Mouse (Mus musculus): ENCODE results near the gene Pnmal1.

The Pnmal1 gene

GRCm38 (mm10) chr7:16924037-16924834 is 35.2 kb upstream of the Pnmal1 start, which contains the start of gene Calm3:
Gene Calm3 (minus strand): TSS chr7:16924114.
- peak; percentile 97 to 100 for DNase-seq (ENCODE audit: low spot score in 2 of 2)

- DNase-seq (ENCODE audit: low spot score in 2 of 2), result no peak
Measured at GRCm38 (mm10) chr7:16928341-16928740, 31.1 kb upstream of the Pnmal1 start.

GRCm38 (mm10) chr7:16930850-16931249 is 28.6 kb upstream of the Pnmal1 start:
- DNase-seq (ENCODE audit: low spot score in 2 of 2), result peak in 1 of 2 experiments; percentile 89

GRCm38 (mm10) chr7:16931968-16932627 is 27.4 kb upstream of the Pnmal1 start:
- DNase-seq (ENCODE audit: low spot score in 2 of 2), result peak in 1 of 2 experiments; percentile 96

GRCm38 (mm10) chr7:16932704-16933577 is 26.5 kb upstream of the Pnmal1 start:
- DNase-seq (ENCODE audit: low spot score in 2 of 2), result peak in 1 of 2 experiments; percentile 84

- DNase-seq (ENCODE audit: low spot score in 2 of 2), result no peak
Measured at GRCm38 (mm10) chr7:16937312-16937711, 22.2 kb upstream of the Pnmal1 start.

- DNase-seq (ENCODE audit: low spot score in 2 of 2), result peak in 1 of 2 experiments; percentile 71
Measured at GRCm38 (mm10) chr7:16938117-16938791, 21.2 kb upstream of the Pnmal1 start.

- DNase-seq (ENCODE audit: low spot score in 2 of 2), result peak; percentile 83
Measured at GRCm38 (mm10) chr7:16940292-16940691, 19.2 kb upstream of the Pnmal1 start.

GRCm38 (mm10) chr7:16942861-16943260 is 16.6 kb upstream of the Pnmal1 start:
- DNase-seq (ENCODE audit: low spot score in 2 of 2), result no peak

GRCm38 (mm10) chr7:16944061-16944807 is 15.2 kb upstream of the Pnmal1 start, which contains the start of gene Pnmal2:
Gene Pnmal2 (plus strand): TSS chr7:16944682.
- DNase-seq (ENCODE audit: low spot score in 2 of 2), result peak; percentile 81 to 86

GRCm38 (mm10) chr7:16944808-16945315 is 14.6 kb upstream of the Pnmal1 start:
- no peak for DNase-seq (ENCODE audit: low spot score in 2 of 2)

GRCm38 (mm10) chr7:16945419-16945818 is 14.1 kb upstream of the Pnmal1 start:
- DNase-seq (ENCODE audit: low spot score in 2 of 2), result no peak

- peak in 1 of 2 experiments; percentile 35 for DNase-seq (ENCODE audit: low spot score in 2 of 2)
Measured at GRCm38 (mm10) chr7:16946441-16947348, 12.8 kb upstream of the Pnmal1 start.

- peak in 1 of 2 experiments; percentile 51 for DNase-seq (ENCODE audit: low spot score in 2 of 2)
Measured at GRCm38 (mm10) chr7:16947349-16947895, 12.1 kb upstream of the Pnmal1 start.

GRCm38 (mm10) chr7:16947959-16948361 is 11.5 kb upstream of the Pnmal1 start:
- DNase-seq (ENCODE audit: low spot score in 2 of 2), result peak in 1 of 2 experiments; percentile 33

GRCm38 (mm10) chr7:16948923-16949458 is 10.5 kb upstream of the Pnmal1 start:
- no peak for DNase-seq (ENCODE audit: low spot score in 2 of 2)

GRCm38 (mm10) chr7:16949908-16950841 is 9.3 kb upstream of the Pnmal1 start:
- DNase-seq (ENCODE audit: low spot score in 2 of 2), result peak in 1 of 2 experiments; percentile 90

Data from left cerebral cortex, adult 9 months (tissue).